ENCODE assay signal across 8 mouse cellular contexts in genomic region chr1:60096572-60097276, GRCm38 (mm10). TPM values are rescaled to one million over a fixed set of nuclear protein-coding genes. Genes with fewer than 3 reads are reported as not detected.
DNase-seq lines count a peak whose midpoint lies in the region; ATAC-seq and TF ChIP-seq lines count a peak whose summit lies in the region.

No protein-coding gene starts in this region.

- H3K9me3 ChIP-seq in erythroblast, embryonic 14.5 days (ENCODE audit: control insufficient read depth, low read length), result no peaks in the 10 kb centered on the region
- no peaks in the 10 kb centered on the region for H3K9me3 ChIP-seq in heart, embryonic 14.5 days (ENCODE audit: control insufficient read depth, low read length)
- no peaks in the 10 kb centered on the region for H3K9me3 ChIP-seq in liver, embryonic 16.5 days (replicated peaks; ENCODE audit: control insufficient read depth, low read length)

- peak overlapping the region; percentile 96 for H3K9ac ChIP-seq in heart, embryonic 14.5 days (ENCODE audit: low read length)
- H3K9ac ChIP-seq in liver, embryonic 16.5 days (ENCODE audit: low read depth, low read length), result peak overlapping the region; percentile 97

- peak overlapping the region; percentile 82 for H3K4me2 ChIP-seq in heart, embryonic 14.5 days (ENCODE audit: low read length)
- peak overlapping the region; percentile 88 for H3K4me2 ChIP-seq in liver, embryonic 16.5 days (ENCODE audit: low read depth, low read length)

- no peak for TF ChIP-seq POLR2A in brain, embryonic 14.5 days (IDR thresholded peaks at IDR 0.05; ENCODE audit: borderline replicate concordance, extremely low read depth, insufficient read depth, insufficient read length, poor library complexity, severe bottlenecking)

- peaks cover 19% of the 10 kb centered on the region for H3K4me1 ChIP-seq in erythroblast, embryonic 14.5 days (ENCODE audit: control insufficient read depth)
- H3K4me1 ChIP-seq in heart, embryonic 14.5 days (ENCODE audit: control insufficient read depth in 2 of 2, insufficient read depth in 2 of 2, low read length in 2 of 2), result peaks cover 3 to 6% of the 10 kb centered on the region in 2 experiments; a peak in 3 of 4 replicates
- H3K4me1 ChIP-seq in liver, embryonic 16.5 days (ENCODE audit: control insufficient read depth, low read depth, low read length), result peaks cover 4% of the 10 kb centered on the region

- H3K36me3 ChIP-seq in erythroblast, embryonic 14.5 days (ENCODE audit: control insufficient read depth), result peaks cover 32% of the 10 kb centered on the region
- H3K36me3 ChIP-seq in heart, embryonic 14.5 days (ENCODE audit: control insufficient read depth, insufficient read depth, low read length), result peaks cover 23% of the 10 kb centered on the region
- peaks cover 3% of the 10 kb centered on the region; the same call in 1 of the 2 replicates for H3K36me3 ChIP-seq in liver, embryonic 16.5 days (ENCODE audit: control insufficient read depth, insufficient read depth)

- no peak for TF ChIP-seq CTCF in brain, embryonic 14.5 days (IDR thresholded peaks at IDR 0.05; ENCODE audit: borderline replicate concordance, extremely low read depth, insufficient read depth, insufficient read length)

- H3K27me3 ChIP-seq in erythroblast, embryonic 14.5 days (ENCODE audit: control insufficient read depth), result no peaks in the 10 kb centered on the region
- no peaks in the 10 kb centered on the region for H3K27me3 ChIP-seq in heart, embryonic 14.5 days (ENCODE audit: control insufficient read depth, insufficient read depth, low read length)
- H3K27me3 ChIP-seq in liver, embryonic 16.5 days (ENCODE audit: control insufficient read depth, insufficient read depth, low read depth, low read length), result no peaks in the 10 kb centered on the region

- peak overlapping the region; percentile 92 for H3K4me3 ChIP-seq in erythroblast, embryonic 14.5 days (replicated peaks)
- peak overlapping the region; percentile 67 to 92 for H3K4me3 ChIP-seq in heart, embryonic 14.5 days (ENCODE audit: control insufficient read depth in 1 of 2, insufficient read depth in 1 of 2, low read depth in 1 of 2, low read length in 2 of 2)
- peak overlapping the region; percentile 94 for H3K4me3 ChIP-seq in liver, embryonic 16.5 days (ENCODE audit: low read depth, low read length)

- no peak for ATAC-seq in erythroblast, adult 5-6 weeks (replicated peaks; ENCODE audit: low FRiP score, poor library complexity, severe bottlenecking)
- ATAC-seq in heart, embryonic 14.5 days (ENCODE audit: insufficient number of reproducible peaks, insufficient read depth, low FRiP score, low read depth), result no peak
- ATAC-seq in liver, embryonic 16.5 days (ENCODE audit: low read depth), result no peak

- 8% methylated on average over 13 of the region's 13 CpGs for WGBS in heart, embryonic 14.5 days
- WGBS in liver, embryonic 16.5 days (ENCODE audit: insufficient replicate concordance), result 2% methylated on average over 13 of the region's 13 CpGs

- H3K27ac ChIP-seq in heart, embryonic 14.5 days (replicated peaks in 1 of 2; ENCODE audit: control insufficient read depth in 1 of 2, insufficient read depth in 1 of 2, low read depth in 2 of 2, low read length in 2 of 2), result no peak overlapping the region; a peak in 1 of 4 replicates
- H3K27ac ChIP-seq in liver, embryonic 16.5 days (ENCODE audit: low read length), result 0 out of 2 replicates have a peak overlapping the region, but pooled peaks have one; percentile 19

- DNase-seq in 3134 (ENCODE audit: extremely low read depth, insufficient read length, low spot score), result peak; percentile 10
- peak; percentile 26 for DNase-seq in brain, embryonic 14.5 days (ENCODE audit: low read depth)
- peak; percentile 36 for DNase-seq in yolk sac, embryonic 10.5 days (ENCODE audit: low spot score)
- DNase-seq in testis, postnatal 14 days (ENCODE audit: low spot score), result no peak

RNA-seq across cellular contexts. Expression of gene Carf, which starts 1.3 kb away (rescaled TPM):
- 0.01 TPM in 2 replicates for polyA plus RNA-seq in erythroblast, embryonic 14.5 days (2012)
- 1.0 TPM in 1 of 2 replicates, not detected in the other for total RNA-seq in erythroblast, adult 5-6 weeks (2015; ENCODE audit: low replicate concordance)
- 2.2 and 3.2 TPM in 2 replicates for total RNA-seq in erythroblast, adult 5-6 weeks (2017; ENCODE audit: low replicate concordance)
- 7.1 and 8.3 TPM in 2 replicates for polyA plus RNA-seq in brain, embryonic 14.5 days (2012; rRNA removed)
- polyA plus RNA-seq in heart, embryonic 14.5 days (2014; fragmentation: Nextera tagmentation; extraction: Ambion mirVana), result 6.4 and 6.5 TPM in 2 replicates
- 1.9 TPM in 2 replicates for polyA plus RNA-seq in liver, embryonic 16.5 days (2015; fragmentation: Nextera tagmentation; extraction: Ambion mirVana)

RNA-seq across cellular contexts. Expression of gene Wdr12, which starts 1.7 kb away (rescaled TPM):
- polyA plus RNA-seq in erythroblast, embryonic 14.5 days (2012), result 0.08 and 0.29 TPM in 2 replicates
- total RNA-seq in erythroblast, adult 5-6 weeks (2015; ENCODE audit: low replicate concordance), result 9.2 and 25.6 TPM in 2 replicates
- 8.9 and 13.5 TPM in 2 replicates for total RNA-seq in erythroblast, adult 5-6 weeks (2017; ENCODE audit: low replicate concordance)
- 18.5 and 19.0 TPM in 2 replicates for polyA plus RNA-seq in brain, embryonic 14.5 days (2012; rRNA removed)
- 26.8 and 29.5 TPM in 2 replicates for polyA plus RNA-seq in heart, embryonic 14.5 days (2014; fragmentation: Nextera tagmentation; extraction: Ambion mirVana)
- 24.2 and 27.1 TPM in 2 replicates for polyA plus RNA-seq in liver, embryonic 16.5 days (2015; fragmentation: Nextera tagmentation; extraction: Ambion mirVana)

RNA-seq across cellular contexts. Expression of gene Ica1l, which starts 53.7 kb away (rescaled TPM):
- 0.01 TPM in 1 of 2 replicates, not detected in the other for polyA plus RNA-seq in erythroblast, embryonic 14.5 days (2012)
- total RNA-seq in erythroblast, adult 5-6 weeks (2015; ENCODE audit: low replicate concordance), result not detected in 2 replicates
- 1.4 and 2.1 TPM in 2 replicates for total RNA-seq in erythroblast, adult 5-6 weeks (2017; ENCODE audit: low replicate concordance)
- polyA plus RNA-seq in brain, embryonic 14.5 days (2012; rRNA removed), result 19.7 and 27.7 TPM in 2 replicates
- 0.16 and 0.88 TPM in 2 replicates for polyA plus RNA-seq in heart, embryonic 14.5 days (2014; fragmentation: Nextera tagmentation; extraction: Ambion mirVana)
- 0.11 and 0.14 TPM in 2 replicates for polyA plus RNA-seq in liver, embryonic 16.5 days (2015; fragmentation: Nextera tagmentation; extraction: Ambion mirVana)

Comparison
In these comparisons a context has a peak if more than half of its experiments do, and no peak if none do; other contexts are left out.
1. RNA of gene Wdr12, which starts 1.7 kb away (polyA plus RNA-seq): 26.8 to 29.5 TPM in heart, embryonic 14.5 days, 24.2 to 27.1 TPM in liver, embryonic 16.5 days and 18.5 to 19.0 TPM in brain, embryonic 14.5 days; 0.08 to 0.29 TPM in erythroblast, embryonic 14.5 days; every median in the first group is over 10 times any median in the second.
2. RNA of gene Ica1l, which starts 53.7 kb away (polyA plus RNA-seq): 19.7 to 27.7 TPM in brain, embryonic 14.5 days; 0.16 to 0.88 TPM in heart, embryonic 14.5 days, 0.11 to 0.14 TPM in liver, embryonic 16.5 days and 0.01 TPM in erythroblast, embryonic 14.5 days; every median in the first group is over 10 times any median in the second.
3. Peak in every context shown above with its lines, with median percentiles within 50 percentile points of each other: H3K4me3 ChIP-seq.